Mouse (Mus musculus) right cerebral cortex, postnatal 10 days (tissue): Measurements from ENCODE around the gene Olfr298.

Experiments used
- DNase-seq, 2 experiments: peaks; one replicate each; pipeline ENCODE4 v3.0.0; 2021; ENCODE audit warnings: low spot score in 2 of 2

The Olfr298 gene

DNA sequence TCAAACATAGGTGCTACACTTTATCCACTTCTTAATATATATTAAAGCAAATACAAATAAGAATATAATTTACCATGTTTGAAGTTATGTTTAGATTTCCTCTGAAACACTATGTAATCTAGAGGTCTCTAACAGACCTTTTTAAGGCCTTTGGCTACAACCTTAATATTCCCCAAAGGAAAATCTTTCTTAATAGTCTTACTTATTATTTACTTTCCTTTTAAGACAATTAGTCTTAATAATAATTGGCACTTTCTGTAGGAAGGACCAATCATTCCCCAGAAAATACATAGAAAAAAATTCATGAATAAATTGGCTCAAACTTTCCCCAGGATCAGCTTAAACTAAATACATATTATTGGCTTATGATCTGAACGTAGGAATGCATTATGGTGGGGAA, at the start of gene Olfr298:
TSS of gene Olfr298 (minus strand) at position 101 of the 400 bp plus-strand sequence.
- no peak for DNase-seq

DNA sequence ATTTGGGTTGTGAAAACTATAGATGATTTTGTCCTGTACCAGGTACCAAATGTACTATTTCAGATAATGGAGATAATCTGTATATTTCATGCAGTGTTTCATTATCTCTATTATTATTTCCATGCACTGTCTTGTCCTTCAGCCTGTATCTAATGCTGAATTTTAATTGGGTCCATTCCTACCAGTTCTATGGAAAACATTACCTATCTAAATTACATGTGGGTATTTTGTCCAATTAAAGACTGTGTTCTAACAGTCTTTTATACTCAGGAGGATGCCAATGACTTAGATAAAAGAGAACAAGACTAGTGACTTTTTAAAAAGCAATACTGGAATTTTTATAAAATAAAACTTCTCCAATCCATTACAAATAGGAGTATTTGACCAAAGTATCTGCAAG, 27.4 kb upstream of the Olfr298 start, which contains the start of gene Olfr297:
TSS of gene Olfr297 (plus strand) at position 301 of the 400 bp plus-strand sequence.
- no peak for DNase-seq

DNA sequence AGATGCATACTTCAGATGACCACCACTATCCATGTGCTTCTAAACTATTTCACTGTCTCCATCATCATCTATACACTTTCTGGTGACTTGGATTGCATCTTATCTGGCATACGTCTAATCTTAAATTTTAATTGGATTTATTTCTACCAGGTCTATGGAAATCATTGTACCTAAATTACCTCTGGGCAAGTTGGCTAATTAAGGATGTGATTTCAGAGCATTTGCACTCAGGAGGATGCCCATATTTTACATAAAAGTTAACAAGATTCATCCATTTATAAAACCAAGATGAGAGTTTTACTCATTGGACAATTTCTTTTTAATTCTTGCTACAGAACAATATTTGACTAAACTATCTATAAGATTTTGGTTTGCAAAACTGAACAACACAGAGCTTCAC, 32.7 kb downstream of the Olfr298 start, which contains the start of gene Olfr299:
TSS of gene Olfr299 (plus strand) at position 301 of the 400 bp plus-strand sequence.
- DNase-seq, result no peak
